Comparison of ENCODE assay signal across 8 mouse cellular contexts in genomic region chr4:95106881-95107665, GRCm38 (mm10). TPM values are rescaled to one million over a fixed set of nuclear protein-coding genes. Genes with fewer than 3 reads are reported as not detected.
DNase-seq lines count a peak whose midpoint lies in the region; ATAC-seq and TF ChIP-seq lines count a peak whose summit lies in the region.

No protein-coding gene starts in this region.

- no peaks in the 10 kb centered on the region for H3K27me3 ChIP-seq in heart, postnatal 0 days (ENCODE audit: control insufficient read depth, insufficient read depth, low read length)
- no peaks in the 10 kb centered on the region for H3K27me3 ChIP-seq in intestine, postnatal 0 days (replicated peaks; ENCODE audit: control insufficient read depth, insufficient read depth, low read length)

- no peak for TF ChIP-seq CTCF in heart, postnatal 0 days (IDR thresholded peaks at IDR 0.05; ENCODE audit: low read depth)
- TF ChIP-seq CTCF in intestine, postnatal 0 days (IDR thresholded peaks at IDR 0.05; ENCODE audit: low read depth) = no peak

- H3K4me2 ChIP-seq in heart, postnatal 0 days (ENCODE audit: low read depth, low read length) = peak overlapping the region; percentile 41; the same call in 1 of the 2 replicates
- no peak overlapping the region for H3K4me2 ChIP-seq in intestine, postnatal 0 days (replicated peaks; ENCODE audit: low read depth)

- H3K27ac ChIP-seq in heart, postnatal 0 days (ENCODE audit: low read depth) = no peak overlapping the region
- H3K27ac ChIP-seq in intestine, postnatal 0 days (ENCODE audit: low read depth, low read length) = no peak overlapping the region

- ATAC-seq in heart, postnatal 0 days (ENCODE audit: insufficient read depth, low read depth) = no peak
- peak; percentile 40 for ATAC-seq in activated CD4-positive, CD25-positive, alpha-beta regulatory T cell, adult 4 months
- peak; percentile 15; the same call in 1 of the 2 replicates for ATAC-seq in megakaryocyte, adult 5-6 weeks (ENCODE audit: poor library complexity, severe bottlenecking)
- no peak for ATAC-seq in intestine, postnatal 0 days

- H3K36me3 ChIP-seq in heart, postnatal 0 days (replicated peaks; ENCODE audit: control insufficient read depth, insufficient read depth, low read length) = no peaks in the 10 kb centered on the region
- no peaks in the 10 kb centered on the region for H3K36me3 ChIP-seq in intestine, postnatal 0 days (ENCODE audit: control insufficient read depth, insufficient read depth)

- TF ChIP-seq EP300 in heart, postnatal 0 days (IDR thresholded peaks at IDR 0.05; ENCODE audit: low read depth) = no peak

- no peak for DNase-seq in heart, postnatal 0 days (ENCODE audit: low spot score)
- no peak for DNase-seq in heart, postnatal 14 days
- peak; percentile 82 for DNase-seq in 416B (ENCODE audit: low read depth)
- no peak for DNase-seq in right cerebral cortex, adult 2 months (ENCODE audit: low spot score in 2 of 2)
- no peak for DNase-seq in layer of hippocampus, adult 9-10 months (ENCODE audit: low spot score)

- 75% methylated on average over 10 of the region's 10 CpGs for WGBS in heart, postnatal 0 days
- WGBS in intestine, postnatal 0 days = 78% methylated on average over 10 of the region's 10 CpGs

- no peak overlapping the region for H3K4me3 ChIP-seq in heart, postnatal 0 days (ENCODE audit: low read depth, low read length)
- no peak overlapping the region for H3K4me3 ChIP-seq in intestine, postnatal 0 days (ENCODE audit: low read depth, low read length)

- H3K9ac ChIP-seq in heart, postnatal 0 days (replicated peaks; ENCODE audit: low read depth, low read length) = no peak overlapping the region
- H3K9ac ChIP-seq in intestine, postnatal 0 days (ENCODE audit: low read depth, low read length) = no peak overlapping the region

- intact Hi-C loops in heart, postnatal 14 days (cut with DNase I) = no loop called here

- no peaks in the 10 kb centered on the region for H3K4me1 ChIP-seq in heart, postnatal 0 days (ENCODE audit: control insufficient read depth, insufficient read depth)
- H3K4me1 ChIP-seq in intestine, postnatal 0 days (replicated peaks; ENCODE audit: control insufficient read depth, insufficient read depth, low read length) = no peaks in the 10 kb centered on the region

- 0 out of 2 replicates have a peak, but pooled peaks cover 3% of the 10 kb centered on the region for H3K9me3 ChIP-seq in heart, postnatal 0 days (replicated peaks; ENCODE audit: control insufficient read depth, low read length)
- H3K9me3 ChIP-seq in intestine, postnatal 0 days (ENCODE audit: control insufficient read depth) = no peaks in the 10 kb centered on the region

RNA-seq across cellular contexts. Expression of gene Jun, which starts 55.1 kb away (rescaled TPM):
- total RNA-seq in heart, postnatal 0 days (2014; rRNA removed; ENCODE audit: low replicate concordance) = 82.6 and 111 TPM in 2 replicates
- polyA plus RNA-seq in heart, postnatal 0 days (2015; fragmentation: Nextera tagmentation; extraction: Ambion mirVana) = 49.5 and 74.1 TPM in 2 replicates
- total RNA-seq in heart, postnatal 14 days (2021) = 10 to 100 TPM; 58.3 to 72.6 TPM
- polyA plus RNA-seq in activated CD4-positive, CD25-positive, alpha-beta regulatory T cell, adult 4 months (2017; shearing (Covaris generic)) = 10 to 100 TPM in 1 of 2 experiments, 1 to 10 TPM in 1; 7.2 to 16.4 TPM
- 88.4 and 91.5 TPM in 2 replicates for total RNA-seq in megakaryocyte, adult 5-6 weeks (2015)
- total RNA-seq in megakaryocyte, adult 5-6 weeks (2017) = 141 and 162 TPM in 2 replicates
- 58.3 and 63.2 TPM in 2 replicates for polyA plus RNA-seq in intestine, postnatal 0 days (2015; fragmentation: Nextera tagmentation; extraction: Ambion mirVana)

Comparison
In these comparisons a context has a peak if more than half of its experiments do, and no peak if none do; other contexts are left out.
1. ATAC-seq: peak in activated CD4-positive, CD25-positive, alpha-beta regulatory T cell, adult 4 months (single experiment) and megakaryocyte, adult 5-6 weeks (single experiment); none in heart, postnatal 0 days (single experiment) and intestine, postnatal 0 days (single experiment).